Mouse (Mus musculus): Measurements from ENCODE around the gene Zdhhc14.

The Zdhhc14 gene

GRCm38 (mm10) chr17:5729587-5730125, 237.3 kb downstream of the Zdhhc14 start:
- no peak for DNase-seq (ENCODE audit: low read depth, low spot score)

GRCm38 (mm10) chr17:5730538-5730937, 238.2 kb downstream of the Zdhhc14 start:
- no peak for DNase-seq (ENCODE audit: low read depth, low spot score)

- no peak for DNase-seq (ENCODE audit: low read depth, low spot score)
These were observed 241.0 kb downstream of the Zdhhc14 start for GRCm38 (mm10) chr17:5733400-5733799.

- no peak for DNase-seq (ENCODE audit: low read depth, low spot score)
These were observed 248.7 kb downstream of the Zdhhc14 start for GRCm38 (mm10) chr17:5741061-5741460.

- no peak for DNase-seq (ENCODE audit: low read depth, low spot score)
These were observed 251.7 kb downstream of the Zdhhc14 start for GRCm38 (mm10) chr17:5744016-5744415.

- no peak for DNase-seq (ENCODE audit: low read depth, low spot score)
These were observed 254.0 kb downstream of the Zdhhc14 start for GRCm38 (mm10) chr17:5746378-5746777.

- no peak for DNase-seq (ENCODE audit: low read depth, low spot score)
These were observed 255.5 kb downstream of the Zdhhc14 start for GRCm38 (mm10) chr17:5747539-5748500.

GRCm38 (mm10) chr17:5748501-5748894, 256.1 kb downstream of the Zdhhc14 start:
- DNase-seq (ENCODE audit: low read depth, low spot score) = peak; percentile 19

GRCm38 (mm10) chr17:5750278-5750677, 257.9 kb downstream of the Zdhhc14 start:
- no peak for DNase-seq (ENCODE audit: low read depth, low spot score)

- no peak for DNase-seq (ENCODE audit: low read depth, low spot score)
These were observed 258.7 kb downstream of the Zdhhc14 start for GRCm38 (mm10) chr17:5751066-5751465.

- no peak for DNase-seq (ENCODE audit: low read depth, low spot score)
These were observed 260.0 kb downstream of the Zdhhc14 start for GRCm38 (mm10) chr17:5752322-5752715.

- peak; percentile 66 for DNase-seq (ENCODE audit: low read depth, low spot score)
These were observed 260.6 kb downstream of the Zdhhc14 start for GRCm38 (mm10) chr17:5752716-5753585.

- no peak for DNase-seq (ENCODE audit: low read depth, low spot score)
These were observed 263.1 kb downstream of the Zdhhc14 start for GRCm38 (mm10) chr17:5755489-5755888.

GRCm38 (mm10) chr17:5756065-5756464, 263.7 kb downstream of the Zdhhc14 start:
- DNase-seq (ENCODE audit: low read depth, low spot score) = no peak

GRCm38 (mm10) chr17:5756855-5757254, 264.5 kb downstream of the Zdhhc14 start:
- DNase-seq (ENCODE audit: low read depth, low spot score) = no peak

GRCm38 (mm10) chr17:5763768-5764167, 271.4 kb downstream of the Zdhhc14 start:
- DNase-seq (ENCODE audit: low read depth, low spot score) = no peak

GRCm38 (mm10) chr17:5764270-5764669, 271.9 kb downstream of the Zdhhc14 start:
- no peak for DNase-seq (ENCODE audit: low read depth, low spot score)

GRCm38 (mm10) chr17:5765746-5766145, 273.4 kb downstream of the Zdhhc14 start:
- DNase-seq (ENCODE audit: low read depth, low spot score) = no peak

- no peak for DNase-seq (ENCODE audit: low read depth, low spot score)
These were observed 275.9 kb downstream of the Zdhhc14 start for GRCm38 (mm10) chr17:5768164-5768705.

- no peak for DNase-seq (ENCODE audit: low read depth, low spot score)
These were observed 276.6 kb downstream of the Zdhhc14 start for GRCm38 (mm10) chr17:5768810-5769520.

GRCm38 (mm10) chr17:5769776-5770175, 277.4 kb downstream of the Zdhhc14 start:
- DNase-seq (ENCODE audit: low read depth, low spot score) = no peak
